Mouse (Mus musculus) midbrain, embryonic 14.5 days (tissue): ENCODE results near the gene Gm10135. TPM values are rescaled to one million over a fixed set of nuclear protein-coding genes. Genes with fewer than 3 reads are reported as not detected.
A peak's percentile ranks its signal among the peaks of the same experiment; 100 is the strongest.
"Not testable (repeated sequence)": the region's sequence is repeated elsewhere in the genome, so short reads cannot be mapped to it uniquely, and the experiment has no call there.

ENCODE experiments used
- ATAC-seq: fragments of 200-750 bp; cut with Nextera tagmentation; 2 replicates; pipeline ENCODE4 v1.8.0; 2017; ENCODE audit warnings: moderate number of reproducible peaks, moderate library complexity; ENCODE audit not compliant: low FRiP score, low TSS enrichment
- DNase-seq: peaks from one replicate; pipeline ENCODE4 v3.0.0-alpha.2; 2015
- H3K27ac ChIP-seq: fragments of 300-500 bp; sonication (generic); replicated peaks from 2 replicates; pipeline ENCODE4 v1.5.1; 2014; ENCODE audit warnings: mild to moderate bottlenecking, low read depth, low read length, moderate library complexity
- H3K27me3 ChIP-seq: fragments of 300-500 bp; sonication (generic); 2 replicates; pipeline ENCODE4 v1.6.1; 2014; ENCODE audit warnings: low read length, control low read depth, mixed read lengths; ENCODE audit not compliant: control insufficient read depth, insufficient read depth
- H3K36me3 ChIP-seq: fragments of 300-500 bp; sonication (generic); 2 replicates; pipeline ENCODE4 v1.6.1; 2014; ENCODE audit warnings: low read length, control low read depth; ENCODE audit not compliant: control insufficient read depth, insufficient read depth
- H3K4me1 ChIP-seq: fragments of 300-500 bp; sonication (generic); 2 replicates; pipeline ENCODE4 v1.6.1; 2014; ENCODE audit warnings: mild to moderate bottlenecking, antibody characterized with exemption, low read length, control low read depth; ENCODE audit not compliant: control insufficient read depth, insufficient read depth
- H3K4me2 ChIP-seq: fragments of 300-500 bp; sonication (generic); 2 replicates; pipeline ENCODE4 v1.6.1; 2014; ENCODE audit warnings: mild to moderate bottlenecking, low read length, moderate library complexity
- H3K4me3 ChIP-seq: fragments of 300-500 bp; sonication (generic); replicated peaks from 2 replicates; pipeline ENCODE4 v1.5.1; 2014; ENCODE audit warnings: low read depth, low read length
- H3K9ac ChIP-seq: fragments of 300-500 bp; sonication (generic); replicated peaks from 2 replicates; pipeline ENCODE4 v1.6.1; 2014; ENCODE audit warnings: mild to moderate bottlenecking, low read length, moderate library complexity
- H3K9me3 ChIP-seq: fragments of 300-500 bp; sonication (generic); 2 replicates; pipeline ENCODE4 v1.6.1; 2016; ENCODE audit warnings: low read length, control low read depth, mixed read lengths; ENCODE audit not compliant: control insufficient read depth
- WGBS: fragments of 180-500 bp; shearing (Covaris S2); extraction: QIAGEN DNeasy Blood & Tissue Kit; methylation state at CpG from one replicate; pipeline ENCODE4 v1.1.7; 2014; 5-methylcytosine and 5-hydroxymethylcytosine counted together
- polyA plus RNA-seq: library from polyadenylated mRNA; unstranded; fragments of >200 nt; fragmentation: Nextera tagmentation; extraction: Ambion mirVana; gene quantifications from 2 replicates; pipeline ENCODE4 v1.2.1, GENCODE M21; 2014

Gene Gm10135
- polyA plus RNA-seq, 1 experiment from 2014 or later: not detected

DNA sequence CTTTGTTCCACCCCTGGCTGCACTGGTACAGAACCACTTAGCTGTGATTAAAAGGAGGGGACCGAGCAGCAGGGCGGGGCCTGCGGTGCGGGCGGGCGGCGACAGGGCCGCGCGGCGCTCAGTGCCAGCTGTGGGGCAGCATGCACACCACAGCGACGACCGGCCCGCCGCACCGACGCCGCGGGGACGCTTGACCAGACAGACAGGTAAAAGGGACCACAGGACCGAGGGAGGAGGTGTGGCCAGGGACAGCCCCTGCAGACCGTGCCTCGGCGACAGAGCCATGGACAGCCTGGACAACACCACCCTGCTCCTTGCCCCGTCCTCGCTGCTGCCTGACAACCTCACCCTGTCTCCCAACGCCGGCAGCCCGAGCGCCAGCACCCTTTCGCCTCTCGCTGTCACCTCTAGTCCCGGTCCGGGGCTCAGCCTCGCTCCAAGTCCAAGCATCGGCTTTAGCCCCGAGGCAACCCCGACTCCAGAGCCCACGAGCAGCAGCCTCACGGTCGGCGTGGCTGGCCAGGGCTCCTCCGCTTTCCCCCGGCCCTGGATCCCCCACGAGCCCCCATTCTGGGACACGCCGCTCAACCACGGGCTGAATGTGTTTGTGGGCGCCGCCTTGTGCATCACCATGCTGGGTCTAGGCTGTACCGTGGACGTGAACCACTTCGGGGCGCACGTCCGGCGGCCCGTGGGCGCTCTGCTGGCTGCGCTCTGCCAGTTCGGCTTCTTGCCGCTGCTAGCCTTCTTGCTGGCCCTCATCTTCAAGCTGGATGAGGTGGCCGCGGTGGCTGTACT lies 32.5 kb upstream of the Gm10135 start, which contains the start of gene Slc10a4:
Slc10a4 (plus strand) TSS at position 100 of the 798 bp plus-strand sequence.
- Histone ChIP-seq H3K9ac (peak within 1 kb of the TSS; percentile 49), H3K4me3 (peak within 1 kb of the TSS; percentile 42), H3K4me2 (peak within 1 kb of the TSS; percentile 63), H3K27me3 (peaks cover 6% of the 10 kb centered on the region), H3K9me3 (no peaks in the 10 kb centered on the region), H3K4me1 (0 out of 2 replicates have a peak, but pooled peaks cover 4% of the 10 kb centered on the region), H3K36me3 (no peaks in the 10 kb centered on the region), H3K27ac (0 out of 2 replicates have a peak within 1 kb of the TSS, but pooled peaks have one; percentile 41)
- ATAC-seq (peak; percentile 90), DNase-seq (peak; percentile 64)
- WGBS: 6% methylated on average over 65 of the region's 65 CpGs

DNA sequence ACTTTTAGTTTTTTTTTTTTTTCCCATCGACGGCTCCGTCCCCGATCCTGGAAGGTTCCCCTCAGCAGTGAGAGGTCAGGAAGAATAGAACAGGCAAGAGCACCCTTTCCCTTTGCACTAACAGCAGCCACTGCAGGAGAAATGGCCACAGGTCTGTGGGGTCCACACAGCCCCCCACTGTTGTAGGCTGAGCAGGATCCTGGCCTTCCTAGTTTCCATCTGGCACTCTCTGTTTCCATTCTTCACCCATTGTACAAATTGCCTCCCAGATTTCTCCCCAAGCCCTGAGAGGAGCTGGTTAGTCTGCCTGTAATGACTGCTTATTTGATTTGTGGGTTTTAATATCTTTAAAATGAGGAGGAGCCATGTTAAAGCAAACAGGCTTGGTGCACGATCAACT lies 29.5 kb upstream of the Gm10135 start:
- Histone ChIP-seq H3K9ac (no peak overlapping the region), H3K9me3 (no peaks in the 10 kb centered on the region), H3K27me3 (peaks cover 6% of the 10 kb centered on the region), H3K4me2 (no peak overlapping the region), H3K4me1 (0 out of 2 replicates have a peak, but pooled peaks cover 4% of the 10 kb centered on the region), H3K36me3 (no peaks in the 10 kb centered on the region), H3K4me3 (no peak overlapping the region), H3K27ac (no peak overlapping the region)
- ATAC-seq: no peak
- WGBS: 93% methylated on average over 5 of the region's 5 CpGs
- DNase-seq: no peak

DNA sequence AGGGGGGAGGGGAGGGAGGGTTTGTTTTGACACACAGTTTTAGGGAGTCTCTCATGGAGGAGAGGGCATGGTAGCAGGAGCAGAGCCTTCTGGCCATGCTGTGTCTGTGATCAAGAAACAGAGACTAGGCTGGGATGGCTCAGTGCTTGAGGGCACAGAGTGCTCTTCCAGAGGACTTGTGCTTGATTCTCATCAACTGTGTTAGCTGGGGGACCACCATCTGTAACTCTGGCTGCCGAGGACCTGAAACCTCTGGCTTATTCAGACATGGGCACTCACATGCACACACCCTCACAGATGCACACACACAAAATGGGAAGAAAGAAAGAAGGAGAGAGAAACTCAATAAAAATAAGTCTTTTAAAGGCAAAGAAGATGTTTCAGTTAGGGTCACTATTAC lies 24.0 kb upstream of the Gm10135 start:
- WGBS: 89% methylated on average over 1 of the region's 1 CpGs
- not testable (repeated sequence) for H3K4me1 ChIP-seq, ATAC-seq, H3K9ac ChIP-seq, H3K36me3 ChIP-seq, H3K27ac ChIP-seq, H3K9me3 ChIP-seq, DNase-seq, H3K4me2 ChIP-seq, H3K27me3 ChIP-seq, H3K4me3 ChIP-seq

DNA sequence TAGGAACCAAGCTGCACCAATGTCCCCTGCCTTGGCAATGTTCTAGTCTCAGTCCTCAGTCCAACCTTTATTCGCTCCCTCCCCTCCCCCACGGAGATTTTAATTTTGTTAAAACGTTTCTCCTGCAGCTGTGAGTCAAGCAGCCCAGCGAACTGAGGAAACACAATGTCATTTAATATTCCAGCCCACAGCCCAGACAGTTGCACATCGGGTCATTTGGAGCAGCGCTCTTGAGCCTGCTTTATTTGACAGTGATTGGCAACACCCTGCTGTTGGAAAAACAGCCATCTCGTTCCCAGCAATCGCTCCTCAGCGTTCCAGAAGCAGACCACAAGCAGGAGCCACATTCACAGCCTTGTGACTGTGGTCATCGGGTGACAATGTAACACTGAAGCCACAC lies 20.9 kb upstream of the Gm10135 start:
- 0 out of 2 replicates have a peak, but pooled peaks cover 6% of the 10 kb centered on the region for H3K4me1 ChIP-seq
- H3K4me2 ChIP-seq: peak overlapping the region; percentile 20; the same call in 1 of the 2 replicates
- ATAC-seq (no peak), DNase-seq (peak; percentile 47)
- WGBS: 18% methylated on average over 10 of the region's 10 CpGs
- no peaks in the 10 kb centered on the region for H3K36me3 ChIP-seq
- no peak overlapping the region for H3K9ac ChIP-seq
- H3K9me3 ChIP-seq: no peaks in the 10 kb centered on the region
- no peaks in the 10 kb centered on the region for H3K27me3 ChIP-seq
- no peak overlapping the region for H3K4me3 ChIP-seq
- 0 out of 2 replicates have a peak overlapping the region, but pooled peaks have one; percentile 45 for H3K27ac ChIP-seq

DNA sequence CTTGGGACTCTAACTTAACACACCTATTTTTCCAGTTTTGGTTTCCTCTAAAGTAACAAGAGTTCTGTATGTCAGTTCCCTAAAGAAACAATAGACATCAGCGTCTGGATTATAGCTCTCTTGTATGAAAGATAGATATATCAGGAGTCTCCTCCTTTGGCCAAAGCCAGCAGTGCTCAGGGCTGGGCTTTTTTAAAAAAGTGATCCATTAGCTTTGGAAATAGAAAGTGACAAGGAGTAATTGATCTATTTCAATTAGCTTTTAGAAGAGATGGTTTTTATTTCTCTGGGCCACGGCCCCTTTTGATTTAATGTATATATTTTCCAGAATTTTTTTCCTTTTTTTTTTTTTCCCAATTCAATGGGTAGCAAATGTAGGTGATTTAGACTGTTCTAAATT lies 20.4 kb upstream of the Gm10135 start:
- H3K36me3 ChIP-seq: no peaks in the 10 kb centered on the region
- no peak overlapping the region for H3K4me2 ChIP-seq
- H3K4me3 ChIP-seq: no peak overlapping the region
- WGBS: 63% methylated on average over 2 of the region's 2 CpGs
- ATAC-seq (no peak), DNase-seq (no peak)
- no peaks in the 10 kb centered on the region for H3K27me3 ChIP-seq
- H3K27ac ChIP-seq: no peak overlapping the region
- H3K9me3 ChIP-seq: no peaks in the 10 kb centered on the region
- H3K9ac ChIP-seq: no peak overlapping the region
- H3K4me1 ChIP-seq: 0 out of 2 replicates have a peak, but pooled peaks cover 6% of the 10 kb centered on the region

DNA sequence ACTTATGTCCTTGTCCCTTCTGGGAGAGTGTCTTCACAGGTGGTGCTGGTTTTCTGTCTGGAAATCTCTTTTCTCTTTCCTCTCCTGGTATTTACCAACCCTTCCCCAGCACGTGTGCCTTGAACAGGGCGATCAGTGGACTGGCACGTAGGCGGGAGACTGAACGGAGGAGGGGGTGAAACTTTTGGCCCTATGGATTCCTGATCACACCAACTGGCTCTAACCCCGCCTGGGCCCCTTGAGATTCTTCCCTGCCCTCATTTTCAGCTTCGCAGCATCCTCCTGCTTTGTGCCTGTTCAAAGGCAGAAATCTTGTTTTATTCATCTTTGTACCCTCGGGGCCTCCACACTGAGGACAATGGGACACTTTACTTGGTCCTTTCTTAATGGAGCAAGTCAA lies 19.9 kb upstream of the Gm10135 start:
- Histone ChIP-seq H3K9me3 (no peaks in the 10 kb centered on the region), H3K4me1 (0 out of 2 replicates have a peak, but pooled peaks cover 6% of the 10 kb centered on the region), H3K27me3 (no peaks in the 10 kb centered on the region), H3K9ac (no peak overlapping the region), H3K4me3 (no peak overlapping the region), H3K4me2 (no peak overlapping the region), H3K36me3 (no peaks in the 10 kb centered on the region), H3K27ac (no peak overlapping the region)
- WGBS: 13% methylated on average over 8 of the region's 8 CpGs
- ATAC-seq (no peak), DNase-seq (no peak)

DNA sequence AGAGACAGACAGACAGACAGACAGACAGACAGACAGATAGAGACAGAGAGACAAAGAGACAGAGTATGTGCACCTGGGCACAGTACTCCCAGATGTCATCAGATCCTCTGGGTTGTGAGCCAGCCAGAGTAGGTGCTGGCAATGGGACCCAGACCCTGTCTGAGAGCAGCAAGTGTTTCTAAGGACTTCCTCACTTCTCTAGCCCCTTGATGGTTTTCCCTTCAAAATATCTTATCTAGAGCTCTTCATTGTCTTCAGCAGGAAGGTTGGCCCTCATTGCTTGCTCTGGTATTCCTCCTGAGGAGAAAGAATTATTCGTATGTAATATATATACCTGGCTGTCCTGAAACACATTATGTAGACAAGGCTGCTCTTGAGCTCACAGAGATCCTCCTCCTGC lies 18.0 kb upstream of the Gm10135 start:
- ATAC-seq (no peak), DNase-seq (no peak)
- no peak overlapping the region for H3K4me2 ChIP-seq
- no peaks in the 10 kb centered on the region for H3K27me3 ChIP-seq
- H3K36me3 ChIP-seq: no peaks in the 10 kb centered on the region
- H3K9me3 ChIP-seq: no peaks in the 10 kb centered on the region
- no peak overlapping the region for H3K4me3 ChIP-seq
- H3K4me1 ChIP-seq: 0 out of 2 replicates have a peak, but pooled peaks cover 6% of the 10 kb centered on the region
- H3K27ac ChIP-seq: no peak overlapping the region
- 92% methylated on average over 1 of the region's 1 CpGs for WGBS
- H3K9ac ChIP-seq: no peak overlapping the region

DNA sequence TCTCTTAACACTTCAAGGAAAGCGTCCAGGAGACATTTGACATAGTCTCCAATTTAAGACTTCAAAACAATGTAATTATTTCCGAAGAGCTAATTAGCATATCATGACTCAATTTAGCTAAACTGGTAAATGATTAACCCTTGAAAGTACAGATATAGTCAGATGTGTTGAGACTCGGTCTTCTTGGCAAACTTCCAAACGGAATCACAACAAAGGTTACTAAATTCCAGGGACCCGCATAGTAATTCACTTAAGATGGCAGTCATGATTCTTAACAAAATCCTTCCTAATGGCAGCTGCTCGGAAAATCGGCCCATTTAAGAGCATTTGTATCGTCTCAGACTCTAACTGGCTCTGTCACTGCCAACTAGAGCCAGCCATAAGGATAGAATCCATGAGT lies 15.3 kb upstream of the Gm10135 start:
- Histone ChIP-seq H3K4me1 (0 out of 2 replicates have a peak, but pooled peaks cover 6% of the 10 kb centered on the region), H3K4me3 (no peak overlapping the region), H3K27ac (no peak overlapping the region), H3K4me2 (no peak overlapping the region), H3K27me3 (no peaks in the 10 kb centered on the region), H3K36me3 (no peaks in the 10 kb centered on the region), H3K9ac (no peak overlapping the region), H3K9me3 (no peaks in the 10 kb centered on the region)
- ATAC-seq (no peak), DNase-seq (no peak)
- WGBS: 63% methylated on average over 8 of the region's 8 CpGs

DNA sequence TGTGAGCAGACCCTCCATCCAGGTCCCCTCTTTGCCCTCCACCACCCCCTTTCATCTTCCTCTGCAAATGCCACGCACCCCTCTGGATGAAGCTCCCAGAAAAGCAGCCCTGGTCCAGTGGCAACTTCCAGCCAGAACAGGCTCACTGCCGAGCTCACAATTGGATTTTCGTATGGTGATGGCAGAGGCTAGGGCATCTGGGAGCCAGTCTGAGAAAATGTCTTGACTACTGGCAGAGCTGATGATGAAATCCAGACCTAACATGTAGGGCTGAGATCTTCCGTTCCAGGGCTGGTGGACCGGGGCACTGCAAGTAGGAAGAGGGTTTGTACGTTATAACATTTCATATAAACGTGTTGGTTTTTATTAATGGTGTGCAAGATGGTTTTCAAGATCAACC lies 13.3 kb upstream of the Gm10135 start:
- Histone ChIP-seq H3K4me2 (no peak overlapping the region), H3K4me1 (no peaks in the 10 kb centered on the region), H3K27me3 (no peaks in the 10 kb centered on the region), H3K36me3 (no peaks in the 10 kb centered on the region), H3K27ac (no peak overlapping the region), H3K4me3 (no peak overlapping the region), H3K9ac (no peak overlapping the region), H3K9me3 (no peaks in the 10 kb centered on the region)
- no peak for DNase-seq
- WGBS: 91% methylated on average over 7 of the region's 7 CpGs
- no peak for ATAC-seq
